Mouse (Mus musculus) c-Kit-positive CD71-negative TER-119-negative erythroid progenitor cells, embryonic 14.5 days (primary cell): ENCODE results near the gene Ldha.
A peak's percentile ranks its signal among the peaks of the same experiment; 100 is the strongest.
"Not testable (repeated sequence)": the region's sequence is repeated elsewhere in the genome, so short reads cannot be mapped to it uniquely, and the experiment has no call there.

ENCODE experiments used
- DNase-seq: peaks from one replicate; pipeline ENCODE4 v3.0.0-alpha.2; 2013; ENCODE audit warnings: low read depth

The Ldha gene

DNA sequence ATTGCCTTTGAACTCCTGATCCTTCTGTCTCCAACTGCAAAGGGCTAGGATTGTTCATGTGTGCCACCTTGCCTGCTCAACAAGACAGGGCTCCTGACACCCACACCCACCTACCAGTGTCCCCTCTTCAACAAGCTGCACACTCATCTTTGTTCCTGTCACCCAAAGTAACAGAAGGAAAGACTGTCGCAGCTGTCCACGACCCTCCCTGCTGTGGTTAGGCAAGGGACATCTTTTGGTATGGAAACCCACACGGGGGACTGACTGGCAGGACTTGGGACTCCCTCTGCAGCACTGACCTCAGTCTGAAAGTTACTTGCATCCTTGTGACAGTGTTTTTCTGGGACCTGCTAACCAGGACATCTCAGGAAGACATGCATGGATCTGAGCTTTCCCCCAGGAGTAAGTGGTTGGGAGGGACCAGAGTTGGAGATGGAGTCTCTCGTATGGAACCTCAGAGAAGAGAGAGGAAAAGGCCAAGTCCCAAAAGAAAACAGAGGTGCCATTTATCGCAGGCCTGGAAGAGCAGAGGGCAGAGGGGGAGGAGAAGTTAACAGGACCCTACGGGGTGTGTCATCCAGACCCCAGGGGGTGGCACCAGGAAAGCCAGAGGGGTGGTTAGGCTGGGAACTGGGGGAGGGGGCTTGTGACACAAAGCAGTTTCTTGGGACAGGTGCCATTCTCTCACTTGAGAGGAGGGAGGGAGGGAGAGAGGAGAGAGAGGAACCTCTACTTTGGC is at the start of gene Ldha:
TSS of gene Ldha (plus strand) at position 689 of the 739 bp plus-strand sequence.
- DNase-seq: no peak

GRCm38 (mm10) chr7:46793871-46794270 is 47.4 kb upstream of the Ldha start:
- no peak for DNase-seq

DNA sequence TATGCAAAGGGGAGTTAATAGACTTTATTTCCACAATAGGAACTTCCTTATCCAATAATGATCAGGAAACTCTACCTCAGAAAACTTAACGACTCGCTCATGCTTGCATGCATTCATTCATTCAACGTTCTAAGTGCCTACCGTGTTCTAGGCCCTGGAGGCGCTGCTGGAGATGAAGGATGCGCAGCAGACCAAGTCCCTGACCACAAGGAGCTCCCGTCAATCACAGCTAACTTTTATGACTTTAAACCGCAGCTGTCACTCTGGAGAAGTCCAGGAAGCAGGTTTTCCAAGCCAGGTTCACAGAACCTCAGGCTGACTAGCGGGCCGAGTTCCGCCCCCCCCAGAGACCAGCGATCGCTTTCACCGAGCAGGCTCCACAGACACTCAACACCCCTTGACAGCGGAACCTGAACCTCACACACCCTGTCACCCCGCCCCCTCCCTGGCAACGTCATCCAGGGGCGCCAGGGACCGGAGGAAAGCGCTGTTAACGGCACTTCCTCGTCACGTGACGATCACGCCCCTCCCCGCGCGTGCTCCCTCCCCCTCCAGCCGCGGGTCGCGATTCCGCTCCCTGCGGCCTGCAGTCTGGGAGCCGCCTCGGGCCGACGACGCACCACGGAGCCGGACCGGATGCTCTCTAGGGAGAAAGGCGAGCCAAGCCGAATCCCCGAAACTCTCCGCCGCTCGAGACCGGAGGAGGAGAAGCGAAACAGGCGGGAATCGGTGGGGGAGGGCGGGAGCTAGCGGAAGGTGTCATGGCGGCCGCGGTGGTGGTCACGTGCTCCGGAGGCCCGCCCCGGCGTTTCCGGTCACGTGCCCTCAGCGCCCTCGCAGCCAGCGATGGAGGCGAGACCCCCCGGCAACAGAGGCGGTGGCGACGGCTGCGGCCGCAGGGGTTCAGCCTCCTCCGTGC is 45.7 kb upstream of the Ldha start, which contains the start of the genes Hps5 and Gtf2h1:
TSS of gene Hps5 (minus strand) at position 778 of the 919 bp plus-strand sequence.
TSS of gene Gtf2h1 (plus strand) at position 817 of the 919 bp plus-strand sequence.
- DNase-seq: peak; percentile 97

DNA sequence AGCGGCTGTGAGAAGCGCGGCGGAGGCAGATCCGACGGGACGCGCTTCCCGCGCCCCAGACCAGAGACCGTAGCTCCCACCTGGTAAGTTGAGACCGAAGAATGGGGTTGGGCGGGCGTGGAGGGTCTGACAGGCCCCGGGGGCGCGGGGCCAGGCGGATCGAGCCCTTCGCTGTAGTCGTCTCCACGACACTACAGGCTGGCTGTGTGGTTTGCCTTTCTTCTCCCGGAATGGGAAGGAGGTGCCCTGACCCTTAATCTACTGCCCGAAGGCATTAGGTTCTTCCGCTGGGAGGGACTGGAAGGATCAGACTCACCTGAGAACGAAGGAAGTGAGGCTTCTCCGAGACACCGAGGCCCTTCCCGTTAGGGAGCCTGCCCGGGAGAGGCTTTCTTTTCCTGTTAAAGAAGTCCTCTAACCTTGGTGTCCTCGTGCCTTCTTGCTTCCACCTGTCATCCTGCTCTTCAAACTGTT is 45.0 kb upstream of the Ldha start:
- no peak for DNase-seq

GRCm38 (mm10) chr7:46796779-46797178 is 44.5 kb upstream of the Ldha start:
- DNase-seq: no peak

DNA sequence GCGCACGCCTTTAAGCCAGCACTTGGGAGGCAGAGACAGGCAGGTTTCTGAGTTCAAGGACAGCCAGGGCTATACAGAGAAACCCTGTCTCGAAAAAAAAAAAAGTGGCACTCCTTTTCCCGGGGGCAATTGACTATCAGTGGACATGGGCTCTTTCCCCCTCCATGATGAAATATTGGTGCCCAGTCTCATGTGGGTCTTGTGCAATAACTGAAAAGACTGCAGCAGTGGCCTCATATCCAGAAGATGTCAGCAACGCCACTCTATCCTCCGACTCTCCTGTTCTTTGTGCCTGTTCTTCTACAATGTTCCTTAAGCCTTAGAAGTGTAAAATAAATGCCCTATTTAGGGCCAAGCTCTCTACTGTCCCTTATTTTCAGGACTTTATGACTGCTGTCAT is 30.9 kb upstream of the Ldha start:
- no peak for DNase-seq

DNA sequence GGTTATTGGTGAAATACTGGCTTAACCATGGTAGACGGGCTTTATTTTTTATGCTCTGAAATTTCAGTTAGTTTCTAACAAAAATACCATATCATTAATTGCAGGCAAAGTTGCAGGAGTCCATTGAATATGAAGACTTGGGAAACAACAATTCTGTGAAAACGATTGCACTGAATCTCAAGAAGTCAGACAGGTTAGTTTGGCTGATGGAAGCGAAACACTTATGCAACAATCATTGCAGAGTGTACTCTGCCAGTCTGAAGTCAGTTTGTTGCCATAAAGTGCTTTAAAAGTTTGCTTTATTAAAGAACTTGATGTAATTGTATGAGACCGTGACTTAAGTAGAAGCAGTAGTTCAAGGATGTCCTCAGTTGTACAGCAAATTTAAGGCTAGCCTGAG is 27.3 kb upstream of the Ldha start:
- DNase-seq: no peak

DNA sequence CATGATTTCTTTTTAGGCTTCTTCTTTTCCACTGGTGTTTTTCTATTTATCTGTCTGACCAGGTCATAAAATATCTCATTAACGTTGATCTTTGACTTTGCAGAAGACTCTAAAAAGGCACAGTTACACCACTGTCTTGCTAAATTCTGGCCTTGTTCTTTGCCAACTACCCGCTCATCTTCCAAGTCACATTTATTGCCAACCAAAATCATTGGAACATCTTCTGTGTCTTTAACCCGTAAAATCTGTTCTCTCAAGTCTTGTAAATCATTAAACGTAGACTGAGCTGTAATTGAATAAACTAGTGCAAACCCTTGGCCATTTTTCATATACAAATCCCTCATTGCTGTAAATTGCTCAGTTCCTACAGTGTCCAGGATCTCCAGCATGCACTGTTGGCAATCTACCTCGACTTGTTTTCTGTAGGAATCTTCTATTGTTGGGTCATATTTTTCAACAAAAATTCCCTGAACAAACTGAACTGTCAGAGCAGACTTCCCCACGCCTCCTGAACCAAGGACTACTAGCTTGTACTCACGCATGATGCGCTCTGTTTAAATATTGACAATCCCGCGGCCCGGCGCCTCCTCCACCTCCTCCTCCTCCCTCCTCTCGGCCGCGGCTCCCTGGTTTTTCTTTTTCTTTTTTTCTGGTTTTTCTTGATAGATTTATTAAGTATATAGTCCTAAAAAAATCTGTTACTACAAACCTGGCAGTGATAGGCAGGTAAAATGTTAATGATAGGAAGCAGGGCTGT is 20.2 kb upstream of the Ldha start:
- not testable (repeated sequence) for DNase-seq

DNA sequence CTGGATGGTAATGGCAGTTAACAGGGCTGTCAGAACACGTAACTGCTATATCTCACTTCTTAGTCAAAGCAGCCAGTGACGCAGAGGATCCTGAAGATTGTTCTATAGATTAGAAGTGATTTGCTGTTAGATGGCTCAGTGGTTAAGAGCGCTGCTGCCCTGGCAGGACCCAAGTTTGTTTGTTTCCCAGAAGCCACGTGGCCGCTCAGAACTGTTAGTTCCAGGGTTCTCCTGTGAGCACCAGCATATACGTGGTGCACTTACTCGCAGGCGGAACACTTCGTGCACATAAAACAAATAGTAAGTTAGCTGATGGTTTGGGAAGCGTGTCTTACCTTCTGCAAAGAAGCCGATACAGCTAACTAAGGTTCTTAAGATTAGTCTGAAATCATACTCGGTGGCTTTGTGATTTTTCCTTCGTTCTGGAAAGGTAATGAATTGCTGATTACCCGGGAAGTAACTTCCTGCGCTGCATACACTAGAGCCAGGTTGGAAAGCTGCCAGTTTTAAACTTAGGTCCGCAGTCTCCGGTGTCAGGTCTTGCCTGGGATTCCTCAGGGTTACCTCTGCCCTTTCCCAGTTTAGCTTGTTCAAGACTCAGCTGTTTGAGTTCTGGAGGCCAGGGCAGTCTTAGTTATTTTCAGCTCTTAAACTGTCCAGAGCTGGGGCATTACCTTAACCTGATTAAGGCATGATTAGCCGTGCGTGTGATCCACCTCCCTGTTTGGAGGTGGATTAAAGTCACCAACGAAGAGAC is 14.1 kb upstream of the Ldha start:
- DNase-seq: no peak

DNA sequence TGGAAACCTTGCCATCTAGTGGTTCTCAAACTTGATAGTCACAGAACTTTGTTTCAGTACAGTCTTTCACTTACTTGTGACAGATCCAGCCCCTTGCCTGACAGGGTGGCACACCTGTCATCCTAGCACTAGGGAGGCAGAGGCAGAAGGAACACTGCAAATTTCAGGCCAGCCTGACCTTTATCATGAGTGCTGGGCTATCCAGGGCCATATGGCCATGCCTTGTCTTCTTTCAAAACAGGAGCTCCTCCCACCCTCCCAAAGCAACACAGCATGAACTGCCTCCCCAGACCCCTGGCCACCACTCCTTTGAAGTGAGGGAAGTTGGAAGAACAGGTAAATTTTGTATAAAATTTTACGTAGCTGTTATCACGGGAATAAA is 13.5 kb upstream of the Ldha start:
- no peak for DNase-seq

GRCm38 (mm10) chr7:46829911-46830310 is 11.4 kb upstream of the Ldha start:
- DNase-seq: no peak

GRCm38 (mm10) chr7:46830799-46831590 is 10.3 kb upstream of the Ldha start:
- DNase-seq: no peak

DNA sequence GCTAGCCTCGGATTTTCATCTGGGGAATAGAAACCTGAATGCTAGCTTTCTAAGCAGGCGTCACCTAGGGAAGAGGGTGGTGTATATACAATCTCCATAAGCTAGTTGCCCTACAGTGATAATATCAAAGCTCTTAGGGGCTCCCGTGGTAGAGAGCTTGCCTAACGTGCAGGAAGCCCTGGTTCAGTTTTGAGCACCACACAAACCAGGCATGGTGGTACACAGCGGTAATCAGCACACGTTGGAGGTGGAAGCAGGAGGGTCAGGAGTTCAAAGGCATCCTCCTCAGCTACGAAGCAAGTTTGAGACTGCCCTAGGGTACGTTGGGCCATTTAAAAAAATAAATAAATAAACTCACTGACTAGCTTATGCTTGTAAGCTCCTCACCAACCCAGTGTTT is 9.6 kb upstream of the Ldha start:
- DNase-seq: no peak

GRCm38 (mm10) chr7:46832112-46832810 is 9.0 kb upstream of the Ldha start:
- not testable (repeated sequence) for DNase-seq

- peak; percentile 63 for DNase-seq
Measured at GRCm38 (mm10) chr7:46833266-46833665, 8.0 kb upstream of the Ldha start.

DNA sequence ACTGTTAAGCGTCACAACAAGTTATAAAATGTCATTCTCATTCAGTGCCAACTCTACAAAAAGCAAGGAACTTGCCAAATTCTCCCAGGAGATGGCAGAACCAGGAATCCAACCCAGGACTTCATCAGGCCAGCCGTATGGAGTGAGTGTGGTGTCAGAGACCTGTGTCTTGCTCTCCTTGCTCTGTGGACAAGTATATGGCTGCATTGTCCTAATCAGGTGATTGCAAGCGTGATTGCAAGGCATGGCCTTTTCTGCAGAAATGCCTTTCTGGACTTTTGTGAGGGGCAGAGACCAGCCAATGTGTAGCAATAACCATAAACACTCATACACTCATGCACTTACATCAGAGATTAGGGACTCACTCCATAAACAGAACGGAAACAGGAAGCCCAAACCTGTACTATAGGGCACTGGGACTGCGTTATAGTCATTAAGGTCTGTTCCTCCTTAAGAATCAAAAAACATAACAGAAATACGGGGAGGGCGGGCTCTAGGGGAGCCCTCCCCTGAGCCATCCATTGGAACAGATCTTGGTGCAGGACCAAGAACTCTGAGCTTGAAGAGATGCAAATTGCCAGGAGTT is 7.5 kb upstream of the Ldha start:
- no peak for DNase-seq

GRCm38 (mm10) chr7:46834994-46835610 is 6.2 kb upstream of the Ldha start:
- no peak for DNase-seq

DNA sequence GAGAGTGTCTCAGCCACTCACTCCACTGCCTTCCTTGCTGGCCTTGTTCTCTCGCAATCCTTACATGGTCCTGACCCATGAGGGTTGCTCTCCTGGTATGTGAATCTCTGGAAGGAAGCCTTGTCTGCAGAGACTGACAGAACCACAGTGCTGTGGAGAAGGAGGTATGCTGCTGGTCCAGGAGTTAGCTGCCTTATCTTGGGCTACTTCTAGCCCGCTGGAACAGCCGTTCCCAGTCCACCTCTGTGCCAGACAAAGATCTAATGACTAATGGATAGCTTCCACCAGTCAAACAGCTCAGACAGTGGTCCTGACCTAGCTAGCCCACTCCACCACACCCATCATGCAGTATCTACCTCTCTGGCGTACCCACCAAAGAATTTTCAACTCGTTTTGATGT is 4.9 kb upstream of the Ldha start:
- no peak for DNase-seq

DNA sequence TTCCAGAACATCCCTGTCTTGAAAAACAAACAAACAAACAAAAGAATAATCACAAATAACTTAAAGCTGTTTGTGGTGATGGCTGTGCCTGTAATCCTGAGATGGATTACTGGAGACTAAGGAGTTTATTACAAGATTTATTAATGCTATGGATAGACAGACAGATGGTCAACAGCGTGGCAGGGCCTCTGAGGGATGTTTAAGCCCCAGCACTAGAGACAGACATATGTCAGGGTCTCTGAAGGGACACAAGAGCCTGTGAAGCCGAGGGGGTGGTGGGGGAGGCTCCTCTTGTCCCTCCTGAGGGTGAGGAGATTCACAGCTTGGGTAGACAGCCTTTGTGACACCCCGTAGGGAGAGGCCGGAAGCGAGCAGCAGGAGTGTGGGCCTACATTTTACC is 4.2 kb upstream of the Ldha start:
- DNase-seq: no peak
